Mouse (Mus musculus) liver, adult 2 months (tissue): ENCODE measurements around the gene Dtx3l. TPM values are rescaled to one million over a fixed set of nuclear protein-coding genes. Genes with fewer than 3 reads are reported as not detected.
"Not testable (repeated sequence)": the region's sequence is repeated elsewhere in the genome, so short reads cannot be mapped to it uniquely, and the experiment has no call there.

Experiments used
- DNase-seq: peaks from one replicate; pipeline ENCODE4 v3.0.0-alpha.2; 2011; ENCODE audit warnings: low read depth, low spot score; ENCODE audit errors: extremely low read depth
- H3K27ac ChIP-seq: fragments of 200-500 bp; replicated peaks from 2 replicates; pipeline ENCODE4 v1.5.1; 2012; ENCODE audit warnings: low read depth, mild to moderate bottlenecking, control low read depth, inconsistent platforms, low read length; ENCODE audit not compliant: insufficient read depth
- H3K27me3 ChIP-seq: fragments of 200-500 bp; 2 replicates; pipeline ENCODE4 v1.6.1; 2012; ENCODE audit warnings: mild to moderate bottlenecking, moderate library complexity, low read length, inconsistent platforms; ENCODE audit not compliant: control insufficient read depth, insufficient read depth
- H3K36me3 ChIP-seq: fragments of 200-500 bp; 2 replicates; pipeline ENCODE4 v1.6.1; 2012; ENCODE audit warnings: low read length, inconsistent platforms; ENCODE audit not compliant: control insufficient read depth, insufficient read depth
- H3K4me1 ChIP-seq: fragments of 200-500 bp; 2 replicates; pipeline ENCODE4 v1.6.1; 2011; ENCODE audit warnings: low read length; ENCODE audit not compliant: control insufficient read depth, insufficient read depth
- H3K4me3 ChIP-seq: fragments of 200-500 bp; 2 replicates; pipeline ENCODE4 v1.5.1; 2011; ENCODE audit warnings: low read depth, mild to moderate bottlenecking, control low read depth, low read length, moderate library complexity; ENCODE audit not compliant: insufficient read depth
- H3K79me2 ChIP-seq: fragments of 200-500 bp; 2 replicates; pipeline ENCODE4 v1.6.1; 2012; ENCODE audit warnings: inconsistent platforms, mild to moderate bottlenecking, low read length, moderate library complexity; ENCODE audit not compliant: control insufficient read depth, insufficient read depth
- H3K9ac ChIP-seq: fragments of 200-500 bp; 2 replicates; pipeline ENCODE4 v1.6.1; 2012; ENCODE audit warnings: low read depth, mild to moderate bottlenecking, control low read depth, inconsistent platforms, low read length
- CTCF ChIP-seq: fragments of 200-500 bp; IDR thresholded peaks from 2 replicates; pipeline ENCODE4 v1.5.1; 2011; ENCODE audit warnings: low read depth, low read length, control low read depth
- POLR2A ChIP-seq: fragments of 200-500 bp; IDR thresholded peaks from 2 replicates; pipeline ENCODE4 v1.6.1; 2011; ENCODE audit warnings: low read length, control low read depth; ENCODE audit not compliant: insufficient read depth; ENCODE audit errors: extremely low read depth
- WGBS: fragments of 180-500 bp; shearing (Covaris S2); methylation state at CpG from one replicate; pipeline ENCODE4 v1.1.7; 2018; 5-methylcytosine and 5-hydroxymethylcytosine counted together
- polyA plus RNA-seq: library from polyadenylated mRNA; depleted of rRNA; stranded (reverse); fragments of >200 nt; gene quantifications from 2 replicates; pipeline ENCODE4 v1.2.3, GENCODE M21; 2012
- total RNA-seq: library from RNA; depleted of rRNA; stranded (reverse); fragments of >200 nt; gene quantifications from 2 replicates; pipeline ENCODE4 v1.2.3, GENCODE M21; 2014

The Dtx3l gene
- total and polyA plus RNA-seq, 2 experiments: 12.2 to 31.6 TPM

DNA sequence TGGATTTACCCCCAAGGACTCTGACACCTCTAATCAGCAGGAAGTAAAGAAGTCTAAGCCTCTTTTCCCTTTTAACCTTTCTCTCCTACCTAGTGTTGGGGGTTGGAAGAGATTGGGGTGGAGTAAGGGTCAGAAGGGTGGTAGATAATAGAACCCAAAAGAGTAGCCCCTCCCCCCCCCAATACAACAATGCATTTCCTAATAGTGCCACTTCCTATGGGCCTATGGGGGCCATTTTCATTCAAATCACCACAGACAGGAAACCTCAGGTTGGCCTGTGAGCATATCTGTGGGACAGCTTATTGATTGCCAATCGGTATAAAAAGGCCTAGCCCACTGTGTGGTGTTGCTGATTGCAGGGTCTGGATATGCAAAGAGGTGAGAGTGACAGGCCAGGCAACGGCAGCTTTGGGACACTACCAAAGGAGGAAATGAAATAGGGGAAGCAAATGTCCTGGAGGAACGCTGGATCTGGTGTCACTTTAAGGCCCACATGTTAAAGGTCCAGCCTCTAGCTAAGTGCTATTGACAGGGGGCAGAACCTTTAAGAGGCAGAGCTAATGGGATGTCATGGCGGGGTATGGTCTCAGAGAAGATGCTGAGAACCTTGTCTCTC is 34.7 kb downstream of the Dtx3l start:
- Histone ChIP-seq H3K27me3 (no peaks in the 10 kb centered on the region), H3K36me3 (no peaks in the 10 kb centered on the region), H3K27ac (no peak overlapping the region), H3K4me3 (no peak overlapping the region), H3K9ac (no peak overlapping the region), H3K79me2 (no peaks in the 10 kb centered on the region), H3K4me1 (peaks cover 7% of the 10 kb centered on the region)
- no peak for DNase-seq
- WGBS: 83% methylated on average over 4 of the region's 4 CpGs
- TF ChIP-seq POLR2A (no peak), CTCF (no peak)

DNA sequence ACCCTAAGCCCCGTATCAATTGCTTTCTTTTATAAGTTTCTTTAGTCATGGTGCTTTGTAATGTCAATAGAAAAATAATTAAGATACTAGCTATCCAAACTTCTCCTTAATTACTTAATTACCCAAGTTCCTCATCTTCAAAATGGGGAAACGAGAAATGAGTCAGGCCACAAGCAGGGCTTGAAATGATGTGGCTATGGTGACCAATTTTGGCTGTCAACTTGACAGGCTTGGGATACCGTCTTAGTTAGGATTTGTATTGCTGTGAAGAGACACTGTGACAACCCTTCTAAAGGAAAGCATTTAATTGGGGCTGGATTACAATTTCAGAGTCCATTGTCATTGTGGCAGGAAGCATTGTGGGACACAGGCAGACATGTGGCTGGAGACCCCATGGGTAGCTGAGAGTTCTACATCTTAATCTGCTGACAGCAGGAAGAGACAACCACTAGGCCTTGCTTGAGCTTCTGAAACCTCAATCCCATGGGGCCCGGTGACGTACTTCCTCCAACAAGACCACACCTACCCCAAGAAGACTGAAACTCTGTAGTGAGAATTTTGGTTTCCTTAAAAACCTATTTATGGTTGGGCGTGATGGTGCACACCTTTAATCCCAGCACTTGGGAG is 35.8 kb downstream of the Dtx3l start:
- Histone ChIP-seq H3K4me1 (peaks cover 7% of the 10 kb centered on the region), H3K4me3 (no peak overlapping the region)
- 91% methylated on average over 6 of the region's 6 CpGs for WGBS

DNA sequence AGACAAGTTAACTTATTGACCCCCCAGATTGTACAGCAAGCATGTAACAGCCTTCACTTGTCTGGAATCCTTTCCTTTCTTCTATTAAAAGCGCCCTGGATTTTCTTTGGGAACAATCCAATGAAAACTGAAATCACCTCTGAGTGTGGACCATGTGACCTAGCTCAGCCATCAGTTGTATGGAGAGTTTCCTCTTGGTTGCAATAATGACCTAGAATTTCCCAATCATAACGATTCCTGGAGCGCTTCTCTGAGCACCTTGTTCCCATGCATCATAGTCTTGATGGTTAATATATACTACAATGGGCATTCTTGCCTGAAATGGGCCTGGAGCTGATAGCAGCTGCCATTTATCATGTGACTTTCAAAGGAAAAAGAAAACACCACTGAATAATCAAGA is 38.4 kb downstream of the Dtx3l start:
- TF ChIP-seq POLR2A (no peak), CTCF (no peak)
- Histone ChIP-seq H3K9ac (no peak overlapping the region), H3K36me3 (no peaks in the 10 kb centered on the region), H3K27me3 (no peaks in the 10 kb centered on the region), H3K4me3 (no peak overlapping the region), H3K4me1 (no peaks in the 10 kb centered on the region), H3K27ac (no peak overlapping the region), H3K79me2 (no peaks in the 10 kb centered on the region)
- peak; percentile 78 for DNase-seq
- WGBS: 26% methylated on average over 3 of the region's 3 CpGs

More for the DNA sequence above, 35.8 kb downstream of the Dtx3l start:
- H3K36me3 ChIP-seq: no peaks in the 10 kb centered on the region
- no peaks in the 10 kb centered on the region for H3K79me2 ChIP-seq
- H3K27me3 ChIP-seq: no peaks in the 10 kb centered on the region
- H3K27ac ChIP-seq: no peak overlapping the region
- no peak for TF ChIP-seq CTCF
- no peak for TF ChIP-seq POLR2A
- DNase-seq: no peak
- no peak overlapping the region for H3K9ac ChIP-seq

DNA sequence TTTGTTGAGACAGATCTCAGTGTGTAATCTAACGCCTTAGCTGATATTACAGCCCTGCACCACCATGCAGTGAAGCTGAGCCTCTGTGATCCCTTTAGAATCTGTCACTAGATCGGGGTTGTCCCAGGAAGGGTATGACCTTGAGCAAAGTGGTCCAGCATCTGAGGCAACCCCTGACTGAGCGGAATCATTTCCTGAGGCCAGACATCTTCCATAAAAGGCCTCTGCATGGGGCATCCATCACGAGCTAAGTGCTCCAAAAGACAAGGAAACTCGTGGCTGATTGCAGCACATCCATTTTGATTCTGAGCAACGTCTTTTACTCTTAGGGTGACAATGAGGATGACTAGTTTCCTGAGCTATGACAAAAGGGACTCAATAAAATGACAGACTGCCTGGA is 44.0 kb downstream of the Dtx3l start:
- no peak for DNase-seq
- Histone ChIP-seq H3K4me3 (no peak overlapping the region), H3K4me1 (no peaks in the 10 kb centered on the region), H3K79me2 (no peaks in the 10 kb centered on the region), H3K27ac (no peak overlapping the region), H3K36me3 (no peaks in the 10 kb centered on the region), H3K9ac (no peak overlapping the region), H3K27me3 (no peaks in the 10 kb centered on the region)
- TF ChIP-seq CTCF (no peak), POLR2A (no peak)
- WGBS: 75% methylated on average over 6 of the region's 6 CpGs

DNA sequence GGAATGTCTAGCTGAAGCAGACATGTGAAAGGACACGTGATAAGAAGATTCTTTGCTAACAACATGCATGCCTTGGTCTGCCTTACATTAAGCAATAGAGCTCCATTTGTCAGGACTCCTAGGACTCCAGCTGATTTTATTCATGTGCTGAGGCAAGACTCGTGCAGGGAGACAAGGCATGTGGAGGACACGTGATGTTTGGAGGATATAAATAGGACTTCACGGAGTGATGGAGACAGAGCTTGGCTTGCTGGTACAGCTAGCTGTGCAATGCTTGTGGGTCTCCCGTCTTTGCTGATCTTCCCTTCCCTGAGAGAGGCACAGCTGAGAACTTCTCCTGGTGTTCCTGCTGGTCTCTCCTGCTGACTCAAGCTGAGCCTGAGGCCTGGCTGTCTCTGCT is 47.3 kb downstream of the Dtx3l start:
- not testable (repeated sequence) for H3K36me3 ChIP-seq, H3K4me3 ChIP-seq, H3K27me3 ChIP-seq, H3K79me2 ChIP-seq, H3K27ac ChIP-seq, DNase-seq, H3K9ac ChIP-seq, H3K4me1 ChIP-seq
- 82% methylated on average over 5 of the region's 5 CpGs for WGBS

DNA sequence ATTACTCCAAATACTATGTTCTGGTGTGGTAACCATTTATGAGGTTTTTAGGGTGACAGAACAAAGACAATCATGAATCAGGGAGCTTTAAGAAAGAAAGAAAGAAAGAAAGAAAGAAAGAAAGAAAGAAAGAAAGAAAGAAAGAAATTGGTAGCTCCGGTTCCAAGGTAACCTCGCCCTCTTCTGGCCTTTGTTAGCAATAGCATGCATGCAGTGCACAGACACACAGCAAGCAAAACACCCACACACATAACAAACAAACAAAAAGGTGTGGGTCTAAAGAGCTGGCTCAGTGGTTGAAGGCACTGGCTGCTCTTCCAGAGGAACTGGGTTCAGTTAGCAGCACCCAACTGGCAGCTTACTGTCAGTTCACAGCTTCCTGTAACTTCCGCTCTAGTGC is 48.3 kb downstream of the Dtx3l start:
- Histone ChIP-seq H3K4me1 (no peaks in the 10 kb centered on the region), H3K27ac (no peak overlapping the region), H3K9ac (no peak overlapping the region), H3K4me3 (no peak overlapping the region), H3K79me2 (no peaks in the 10 kb centered on the region), H3K27me3 (no peaks in the 10 kb centered on the region), H3K36me3 (no peaks in the 10 kb centered on the region)
- WGBS: 92% methylated on average over 3 of the region's 3 CpGs
- TF ChIP-seq CTCF: peak; percentile 38; the same call in 1 of the 2 replicates
- TF ChIP-seq POLR2A: no peak
- no peak for DNase-seq
